Mouse (Mus musculus): ENCODE results near the gene Unc5c. TPM values are rescaled to one million over a fixed set of nuclear protein-coding genes. Genes with fewer than 3 reads are reported as not detected.

Unc5c gene
- polyA plus RNA-seq (2012; rRNA removed) (0.09 and 0.18 TPM in 2 replicates), polyA plus RNA-seq (2014; fragmentation: Nextera tagmentation; extraction: Ambion mirVana) (0.20 and 0.25 TPM in 2 replicates)

GRCm38 (mm10) chr3:141465104-141465705 is at the start of gene Unc5c:
Gene Unc5c (plus strand): TSS chr3:141465216.
- Histone ChIP-seq H3K4me2 (ENCODE audit: low read depth) (peak within 1 kb of the TSS; percentile 42), H3K27ac (no peak within 1 kb of the TSS), H3K4me3 (ENCODE audit: insufficient read depth in 1 of 2, low read depth in 2 of 2, low read length in 2 of 2) (peak within 1 kb of the TSS; percentile 29 to 41), H3K9me3 (ENCODE audit: control insufficient read depth, low read length) (no peaks in the 10 kb centered on the region), H3K36me3 (replicated peaks; ENCODE audit: control insufficient read depth, insufficient read depth, low read depth) (no peaks in the 10 kb centered on the region), H3K27me3 (ENCODE audit: control insufficient read depth, insufficient read depth, low read length) (peaks cover 25% of the 10 kb centered on the region), H3K4me1 (replicated peaks; ENCODE audit: control insufficient read depth in 2 of 2, insufficient read depth in 2 of 2, low read length in 1 of 2) (no peaks in the 10 kb centered on the region), H3K9ac (replicated peaks) (no peak within 1 kb of the TSS)
- ATAC-seq (ENCODE audit: insufficient read depth) (peak; percentile 41; the same call in 1 of the 2 replicates), DNase-seq (ENCODE audit: low read depth in 3 of 3, low spot score in 3 of 3) (no peak)
- 1% methylated on average over 47 of the region's 61 CpGs for WGBS (ENCODE audit: insufficient replicate concordance)
- no peak for TF ChIP-seq CTCF (IDR thresholded peaks at IDR 0.05; ENCODE audit: low read depth)
- TF ChIP-seq EP300 (IDR thresholded peaks at IDR 0.05; ENCODE audit: low read depth), result no peak

- ATAC-seq (ENCODE audit: insufficient read depth), result no peak
- H3K9me3 ChIP-seq (ENCODE audit: control insufficient read depth, low read length), result no peaks in the 10 kb centered on the region
- H3K27ac ChIP-seq, result no peak overlapping the region
- no peaks in the 10 kb centered on the region for H3K27me3 ChIP-seq (ENCODE audit: control insufficient read depth, insufficient read depth, low read length)
- 59% methylated on average over 2 of the region's 2 CpGs for WGBS (ENCODE audit: insufficient replicate concordance)
- no peaks in the 10 kb centered on the region for H3K36me3 ChIP-seq (replicated peaks; ENCODE audit: control insufficient read depth, insufficient read depth, low read depth)
- no peak overlapping the region for H3K9ac ChIP-seq (replicated peaks)
- H3K4me3 ChIP-seq (ENCODE audit: insufficient read depth in 1 of 2, low read depth in 2 of 2, low read length in 2 of 2), result no peak overlapping the region
- H3K4me1 ChIP-seq (replicated peaks; ENCODE audit: control insufficient read depth in 2 of 2, insufficient read depth in 2 of 2, low read length in 1 of 2), result no peaks in the 10 kb centered on the region
- DNase-seq (ENCODE audit: low read depth in 3 of 3, low spot score in 3 of 3), result no peak
- TF ChIP-seq CTCF (IDR thresholded peaks at IDR 0.05; ENCODE audit: low read depth) (no peak), EP300 (IDR thresholded peaks at IDR 0.05; ENCODE audit: low read depth) (no peak)
- no peak overlapping the region for H3K4me2 ChIP-seq (ENCODE audit: low read depth)
Measured at GRCm38 (mm10) chr3:141457475-141457874, 7.5 kb upstream of the Unc5c start.

GRCm38 (mm10) chr3:141462482-141462881 is 2.5 kb upstream of the Unc5c start:
- ATAC-seq (ENCODE audit: insufficient read depth) (no peak), DNase-seq (ENCODE audit: low read depth in 3 of 3, low spot score in 3 of 3) (no peak)
- WGBS (ENCODE audit: insufficient replicate concordance), result 51% methylated on average over 7 of the region's 7 CpGs
- Histone ChIP-seq H3K27ac (no peak overlapping the region), H3K4me3 (ENCODE audit: insufficient read depth in 1 of 2, low read depth in 2 of 2, low read length in 2 of 2) (no peak overlapping the region), H3K36me3 (replicated peaks; ENCODE audit: control insufficient read depth, insufficient read depth, low read depth) (no peaks in the 10 kb centered on the region), H3K27me3 (ENCODE audit: control insufficient read depth, insufficient read depth, low read length) (peaks cover 25% of the 10 kb centered on the region), H3K4me1 (replicated peaks; ENCODE audit: control insufficient read depth in 2 of 2, insufficient read depth in 2 of 2, low read length in 1 of 2) (no peaks in the 10 kb centered on the region), H3K9me3 (ENCODE audit: control insufficient read depth, low read length) (no peaks in the 10 kb centered on the region), H3K9ac (replicated peaks) (no peak overlapping the region), H3K4me2 (ENCODE audit: low read depth) (no peak overlapping the region)
- TF ChIP-seq CTCF (IDR thresholded peaks at IDR 0.05; ENCODE audit: low read depth) (no peak), EP300 (IDR thresholded peaks at IDR 0.05; ENCODE audit: low read depth) (no peak)

- peak overlapping the region; percentile 29 to 41; a peak in 3 of 4 replicates for H3K4me3 ChIP-seq (ENCODE audit: insufficient read depth in 1 of 2, low read depth in 2 of 2, low read length in 2 of 2)
Measured at GRCm38 (mm10) chr3:141464691-141465103, 319 bp upstream of the Unc5c start.

GRCm38 (mm10) chr3:141466061-141466460 is 1.0 kb downstream of the Unc5c start:
- Histone ChIP-seq H3K36me3 (replicated peaks; ENCODE audit: control insufficient read depth, insufficient read depth, low read depth) (no peaks in the 10 kb centered on the region), H3K27ac (no peak overlapping the region), H3K4me3 (ENCODE audit: insufficient read depth in 1 of 2, low read depth in 2 of 2, low read length in 2 of 2) (peak overlapping the region in 1 of 2 experiments; percentile 6; a peak in 1 of 4 replicates), H3K4me2 (ENCODE audit: low read depth) (peak overlapping the region; percentile 42; the same call in 1 of the 2 replicates), H3K27me3 (ENCODE audit: control insufficient read depth, insufficient read depth, low read length) (peaks cover 25% of the 10 kb centered on the region), H3K4me1 (replicated peaks; ENCODE audit: control insufficient read depth in 2 of 2, insufficient read depth in 2 of 2, low read length in 1 of 2) (no peaks in the 10 kb centered on the region), H3K9ac (replicated peaks) (no peak overlapping the region), H3K9me3 (ENCODE audit: control insufficient read depth, low read length) (no peaks in the 10 kb centered on the region)
- ATAC-seq (ENCODE audit: insufficient read depth) (no peak), DNase-seq (ENCODE audit: low read depth in 3 of 3, low spot score in 3 of 3) (no peak)
- 3% methylated on average over 20 of the region's 20 CpGs for WGBS (ENCODE audit: insufficient replicate concordance)
- TF ChIP-seq CTCF (IDR thresholded peaks at IDR 0.05; ENCODE audit: low read depth) (no peak), EP300 (IDR thresholded peaks at IDR 0.05; ENCODE audit: low read depth) (no peak)

More at GRCm38 (mm10) chr3:141464691-141465103, 319 bp upstream of the Unc5c start:
- WGBS (ENCODE audit: insufficient replicate concordance), result 3% methylated on average over 26 of the region's 26 CpGs
- TF ChIP-seq EP300 (IDR thresholded peaks at IDR 0.05; ENCODE audit: low read depth) (no peak), CTCF (IDR thresholded peaks at IDR 0.05; ENCODE audit: low read depth) (no peak)
- Histone ChIP-seq H3K36me3 (replicated peaks; ENCODE audit: control insufficient read depth, insufficient read depth, low read depth) (no peaks in the 10 kb centered on the region), H3K9ac (replicated peaks) (no peak overlapping the region), H3K9me3 (ENCODE audit: control insufficient read depth, low read length) (no peaks in the 10 kb centered on the region), H3K4me1 (replicated peaks; ENCODE audit: control insufficient read depth in 2 of 2, insufficient read depth in 2 of 2, low read length in 1 of 2) (no peaks in the 10 kb centered on the region), H3K27ac (no peak overlapping the region), H3K27me3 (ENCODE audit: control insufficient read depth, insufficient read depth, low read length) (peaks cover 25% of the 10 kb centered on the region), H3K4me2 (ENCODE audit: low read depth) (peak overlapping the region; percentile 42)
- 0 out of 2 replicates have a peak, but pooled peaks have one; percentile 28 for ATAC-seq (ENCODE audit: insufficient read depth)
- no peak for DNase-seq (ENCODE audit: low read depth in 3 of 3, low spot score in 3 of 3)
